Mouse (Mus musculus) liver, postnatal 0 days (tissue): ENCODE data around the gene Ndufs4.

Experiments used
- CTCF ChIP-seq: sonication (generic); IDR thresholded peaks from 2 replicates; pipeline ENCODE4 v1.5.1; 2016; ENCODE audit warnings: antibody characterized with exemption, low read depth
- EP300 ChIP-seq: IDR thresholded peaks from 2 replicates; pipeline ENCODE4 v1.6.1; 2016; ENCODE audit warnings: antibody characterized with exemption, low read depth, mild to moderate bottlenecking

- TF ChIP-seq CTCF (no peak), EP300 (no peak)
Measured at GRCm38 (mm10) chr13:114420235-114420634, 32.2 kb upstream of the Ndufs4 start.
